Mouse (Mus musculus) olfactory bulb, adult 2 months (tissue): ENCODE results near the gene Adam19.

Experiments
- CTCF ChIP-seq: fragments of 200-500 bp; IDR thresholded peaks from 2 replicates; pipeline ENCODE4 v1.5.1; 2012; ENCODE audit warnings: low read depth, mild to moderate bottlenecking, low read length, moderate library complexity; ENCODE audit not compliant: insufficient read depth
- POLR2A ChIP-seq: fragments of 200-500 bp; IDR thresholded peaks from 2 replicates; pipeline ENCODE4 v1.6.1; 2012; ENCODE audit warnings: mild to moderate bottlenecking, low read depth, low read length, moderate library complexity; ENCODE audit not compliant: insufficient read depth

- TF ChIP-seq CTCF = no peak
- TF ChIP-seq POLR2A = no peak
These were observed 53.4 kb downstream of the Adam19 start for GRCm38 (mm10) chr11:46109206-46109605.
